Mouse (Mus musculus) lung, postnatal 0 days (tissue): ENCODE measurements around the gene Ryk.

Experiments used
- CTCF ChIP-seq: IDR thresholded peaks from 2 replicates; pipeline ENCODE4 v1.5.1; 2016; ENCODE audit warnings: antibody characterized with exemption, mild to moderate bottlenecking
- EP300 ChIP-seq: IDR thresholded peaks from 2 replicates; pipeline ENCODE4 v1.6.1; 2016; ENCODE audit warnings: antibody characterized with exemption, mild to moderate bottlenecking, control low read depth

- TF ChIP-seq CTCF (no peak), EP300 (no peak)
Measured at GRCm38 (mm10) chr9:102792836-102793235, 41.9 kb upstream of the Ryk start.
